Comparison of ENCODE assay signal across 14 mouse cellular contexts in genomic region chrX:136306196-136306595, GRCm38 (mm10).
"Had no signal": no experiment of that assay in that cellular context is flagged by ENCODE, and none has a peak within 500 bp of the region (broad histone marks: within the 10 kb centered on the region; RNA-seq: fewer than 3 reads in every experiment).

No protein-coding gene starts in this region.

- H3K9me3 ChIP-seq: liver, embryonic 15.5 days; midbrain, embryonic 10.5 days; midbrain, embryonic 12.5 days; midbrain, embryonic 15.5 days; neural tube, embryonic 12.5 days; stomach, embryonic 15.5 days had no signal

- H3K36me3 ChIP-seq: liver, embryonic 15.5 days; midbrain, embryonic 10.5 days; midbrain, embryonic 12.5 days; midbrain, embryonic 15.5 days; neural tube, embryonic 12.5 days; stomach, embryonic 15.5 days had no signal

- ATAC-seq: liver, postnatal 0 days; midbrain, embryonic 15.5 days had no signal

- DNase-seq: liver, postnatal 0 days; lung, embryonic 14.5 days; lung, postnatal 10 days; lung, postnatal 4 days; thymus, adult 2 months; thymus, postnatal 14 days; thymus, postnatal 36 days had no signal

- H3K4me3 ChIP-seq: liver, embryonic 15.5 days; midbrain, embryonic 10.5 days; midbrain, embryonic 12.5 days; midbrain, embryonic 15.5 days; neural tube, embryonic 12.5 days; stomach, embryonic 15.5 days had no signal

- H3K9ac ChIP-seq: liver, embryonic 15.5 days; liver, postnatal 0 days; lung, embryonic 14.5 days; midbrain, embryonic 12.5 days; midbrain, embryonic 15.5 days; neural tube, embryonic 12.5 days; stomach, embryonic 15.5 days had no signal

- H3K27me3 ChIP-seq: liver, embryonic 15.5 days; midbrain, embryonic 12.5 days; midbrain, embryonic 15.5 days; neural tube, embryonic 12.5 days; stomach, embryonic 15.5 days had no signal

- H3K4me1 ChIP-seq: liver, embryonic 15.5 days; midbrain, embryonic 10.5 days; midbrain, embryonic 12.5 days; midbrain, embryonic 15.5 days; neural tube, embryonic 12.5 days; stomach, embryonic 15.5 days had no signal

- H3K27ac ChIP-seq: liver, embryonic 15.5 days; midbrain, embryonic 10.5 days; midbrain, embryonic 12.5 days; midbrain, embryonic 15.5 days; neural tube, embryonic 12.5 days; stomach, embryonic 15.5 days; stomach, postnatal 0 days had no signal
